Mouse (Mus musculus): ENCODE data around the gene Dpy19l1. TPM values are rescaled to one million over a fixed set of nuclear protein-coding genes. Genes with fewer than 3 reads are reported as not detected.

Dpy19l1 gene
- polyA plus RNA-seq (2014; fragmentation: Nextera tagmentation; extraction: Ambion mirVana), result 19.2 and 20.2 TPM in 2 replicates

DNA sequence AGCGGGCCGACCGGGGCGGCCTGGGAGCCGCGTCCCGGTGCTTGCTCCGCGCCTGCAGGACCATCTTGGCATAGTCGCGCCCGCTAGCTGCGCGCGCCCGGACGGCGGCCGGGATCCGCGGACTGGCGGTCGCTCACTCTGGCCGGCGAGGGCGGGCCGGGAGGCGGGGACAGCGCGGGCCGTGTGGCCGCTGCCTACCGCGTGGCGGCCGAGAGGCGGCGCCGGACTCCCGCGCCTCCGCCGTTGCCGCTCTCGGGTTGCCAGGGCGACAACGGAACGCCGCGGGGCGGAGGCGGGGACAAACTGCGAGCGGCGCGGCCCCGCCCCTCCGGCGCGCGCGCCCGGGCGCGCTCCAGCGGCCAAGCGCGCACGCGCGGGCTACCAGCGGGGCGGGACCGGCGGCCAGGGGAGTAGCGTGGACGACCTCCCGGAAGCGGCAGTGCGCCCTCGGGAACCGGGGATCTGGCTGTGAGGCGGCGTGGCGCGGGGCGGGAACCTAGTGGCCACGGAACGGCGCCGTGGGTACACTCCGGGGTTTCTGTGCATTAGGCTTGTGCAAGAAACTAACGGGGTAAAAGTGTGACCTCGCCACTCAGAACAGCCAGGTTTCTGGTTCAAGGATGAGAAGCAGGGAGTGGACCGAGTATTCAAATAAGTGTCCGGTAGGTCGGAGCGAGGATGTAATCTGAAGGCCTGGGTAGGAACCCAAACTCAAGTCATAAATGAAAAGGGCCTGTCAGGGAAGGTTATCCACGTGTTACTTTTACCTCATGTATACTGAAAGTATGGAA is at the start of gene Dpy19l1:
Gene Dpy19l1, minus strand, starts transcription at position 74 of the 791 bp plus-strand sequence.
- under 1% methylated on average over 24 of the region's 99 CpGs for WGBS
- no peaks in the 10 kb centered on the region for H3K36me3 ChIP-seq (ENCODE audit: control insufficient read depth, insufficient read depth, low read length)
- H3K9me3 ChIP-seq (ENCODE audit: control insufficient read depth, low read length), result no peaks in the 10 kb centered on the region
- H3K4me3 ChIP-seq (ENCODE audit: low read depth, low read length), result peak within 1 kb of the TSS; percentile 76
- peak within 1 kb of the TSS; percentile 80 for H3K9ac ChIP-seq (ENCODE audit: low read depth, low read length)
- H3K27ac ChIP-seq (replicated peaks; ENCODE audit: low read depth, low read length), result peak within 1 kb of the TSS; percentile 90
- ATAC-seq (ENCODE audit: low read depth) (peak; percentile 97), DNase-seq (ENCODE audit: low spot score) (peak; percentile 93)
- H3K4me1 ChIP-seq (ENCODE audit: control insufficient read depth, insufficient read depth, low read length), result peaks cover 19% of the 10 kb centered on the region
- H3K4me2 ChIP-seq (ENCODE audit: low read depth, low read length), result peak within 1 kb of the TSS; percentile 68
- H3K27me3 ChIP-seq (replicated peaks; ENCODE audit: control insufficient read depth, insufficient read depth, low read length), result no peaks in the 10 kb centered on the region

DNA sequence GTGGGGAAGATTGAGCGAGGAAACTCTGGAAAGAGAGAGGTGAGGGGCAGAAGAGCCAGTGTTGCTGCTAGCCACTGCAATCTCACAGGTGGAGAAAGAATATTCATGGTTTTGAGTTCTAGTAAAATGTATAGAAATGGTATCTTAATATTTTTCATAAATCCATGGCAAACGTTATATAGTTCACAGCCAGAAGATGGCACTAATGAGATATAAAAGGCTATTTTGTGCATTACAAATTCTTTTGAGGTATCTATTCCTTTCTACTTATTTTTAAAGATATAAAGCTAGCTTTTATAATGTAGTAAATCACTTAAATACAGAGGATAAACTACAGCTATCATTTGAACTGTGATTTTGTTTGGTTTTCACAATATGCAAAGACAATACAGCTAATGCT is 35.2 kb upstream of the Dpy19l1 start:
- ATAC-seq (ENCODE audit: low read depth), result no peak
- Histone ChIP-seq H3K9me3 (ENCODE audit: control insufficient read depth, low read length) (no peaks in the 10 kb centered on the region), H3K27ac (replicated peaks; ENCODE audit: low read depth, low read length) (no peak overlapping the region), H3K9ac (ENCODE audit: low read depth, low read length) (no peak overlapping the region), H3K4me1 (ENCODE audit: control insufficient read depth, insufficient read depth, low read length) (no peaks in the 10 kb centered on the region), H3K27me3 (replicated peaks; ENCODE audit: control insufficient read depth, insufficient read depth, low read length) (no peaks in the 10 kb centered on the region), H3K4me2 (ENCODE audit: low read depth, low read length) (no peak overlapping the region), H3K4me3 (ENCODE audit: low read depth, low read length) (no peak overlapping the region), H3K36me3 (ENCODE audit: control insufficient read depth, insufficient read depth, low read length) (no peaks in the 10 kb centered on the region)
- peak; percentile 6 for DNase-seq (ENCODE audit: low spot score)
- WGBS, result 41% methylated on average over 2 of the region's 2 CpGs

DNA sequence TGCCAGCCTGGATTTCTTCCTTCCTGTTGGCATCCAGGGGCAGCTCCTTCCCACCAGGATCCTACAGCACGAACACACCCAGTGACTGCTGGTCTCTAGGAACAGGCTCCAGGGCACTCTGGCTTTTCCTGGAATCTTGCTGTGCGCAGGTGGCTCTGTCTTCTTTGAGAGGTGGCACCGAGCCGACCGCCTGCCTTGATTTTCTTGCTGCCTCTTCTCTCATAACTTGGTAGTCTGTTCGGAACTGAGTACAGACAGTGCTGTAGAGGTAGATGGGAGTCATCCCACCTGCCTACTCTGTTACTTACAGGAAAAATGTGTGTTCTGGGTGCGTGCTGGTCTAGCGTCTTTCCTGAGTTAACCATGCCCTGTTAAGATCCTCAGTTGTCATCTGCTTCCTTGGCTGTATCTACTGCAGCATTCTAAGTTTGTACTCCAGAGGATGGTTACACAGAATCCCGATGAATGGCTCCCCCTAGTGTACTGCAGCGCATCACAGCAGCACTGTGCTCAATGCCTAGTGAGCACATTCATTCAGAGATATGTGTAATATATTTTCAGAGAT is 13.7 kb upstream of the Dpy19l1 start:
- DNase-seq (ENCODE audit: low spot score), result peak; percentile 79
- H3K27ac ChIP-seq (replicated peaks; ENCODE audit: low read depth, low read length), result no peak overlapping the region
- H3K4me3 ChIP-seq (ENCODE audit: low read depth, low read length), result no peak overlapping the region
- H3K4me2 ChIP-seq (ENCODE audit: low read depth, low read length), result no peak overlapping the region
- H3K9me3 ChIP-seq (ENCODE audit: control insufficient read depth, low read length), result no peaks in the 10 kb centered on the region
- peak; percentile 79 for ATAC-seq (ENCODE audit: low read depth)
- H3K9ac ChIP-seq (ENCODE audit: low read depth, low read length), result no peak overlapping the region
- no peaks in the 10 kb centered on the region for H3K27me3 ChIP-seq (replicated peaks; ENCODE audit: control insufficient read depth, insufficient read depth, low read length)
- no peaks in the 10 kb centered on the region for H3K36me3 ChIP-seq (ENCODE audit: control insufficient read depth, insufficient read depth, low read length)
- 57% methylated on average over 10 of the region's 10 CpGs for WGBS
- H3K4me1 ChIP-seq (ENCODE audit: control insufficient read depth, insufficient read depth, low read length), result no peaks in the 10 kb centered on the region

DNA sequence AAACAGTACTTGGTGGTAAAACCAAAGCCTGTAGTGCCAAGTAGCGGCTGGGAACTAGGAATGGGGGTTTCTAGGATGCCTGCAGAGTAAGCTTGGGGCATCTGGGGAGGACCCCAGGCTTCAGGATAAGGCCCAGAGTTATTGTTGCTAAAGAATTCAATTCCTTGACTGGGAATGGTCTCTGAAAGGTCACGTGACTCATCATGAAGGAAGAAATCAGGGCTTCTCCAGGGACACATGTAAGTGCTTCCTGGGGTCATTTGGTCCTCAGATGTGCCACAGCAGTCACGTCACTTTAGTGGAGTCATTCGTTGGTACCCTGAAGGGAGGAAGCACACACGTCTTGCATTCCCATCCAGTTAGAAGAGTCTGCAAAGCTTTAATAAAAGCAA is 11.1 kb upstream of the Dpy19l1 start:
- H3K36me3 ChIP-seq (ENCODE audit: control insufficient read depth, insufficient read depth, low read length), result no peaks in the 10 kb centered on the region
- WGBS, result 61% methylated on average over 5 of the region's 5 CpGs
- no peak overlapping the region for H3K27ac ChIP-seq (replicated peaks; ENCODE audit: low read depth, low read length)

DNA sequence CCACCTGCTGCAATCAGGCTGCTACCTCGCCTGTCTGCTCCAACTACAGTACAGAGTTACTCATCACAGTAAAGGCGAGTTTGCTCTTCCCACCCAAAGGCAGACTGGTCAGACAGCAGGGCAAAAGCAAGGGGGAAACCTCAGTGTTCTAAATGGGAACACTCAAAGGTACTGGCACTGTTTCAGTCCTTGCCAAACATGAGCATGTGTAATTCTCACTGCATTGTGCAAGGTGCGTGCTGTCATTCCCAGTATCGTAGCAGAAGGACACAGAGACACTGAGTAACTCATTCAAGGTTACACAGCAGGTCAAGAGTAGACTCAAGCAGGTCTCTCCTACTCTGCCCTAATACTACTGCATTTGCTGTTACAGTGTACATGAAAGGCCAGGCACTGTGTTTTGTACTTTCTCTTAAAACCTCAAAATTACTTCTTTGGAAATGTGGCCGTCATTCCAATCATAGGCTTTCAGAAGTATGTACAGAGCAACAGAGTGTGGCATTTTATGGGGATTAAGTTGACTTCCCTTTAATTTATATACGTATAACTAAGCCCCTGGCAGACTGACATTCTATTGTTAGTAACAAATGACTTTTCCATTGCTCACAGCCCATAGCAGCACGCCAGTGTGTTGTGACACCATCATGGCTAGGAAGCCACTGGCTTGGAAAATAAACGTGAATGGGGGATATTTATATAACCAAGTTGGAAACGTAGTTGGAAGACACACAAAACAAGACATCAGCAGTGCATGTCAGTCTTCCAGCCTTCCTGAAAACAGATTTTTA is 10.5 kb upstream of the Dpy19l1 start:
- Histone ChIP-seq H3K36me3 (ENCODE audit: control insufficient read depth, insufficient read depth, low read length) (no peaks in the 10 kb centered on the region), H3K4me3 (ENCODE audit: low read depth, low read length) (no peak overlapping the region), H3K9ac (ENCODE audit: low read depth, low read length) (no peak overlapping the region), H3K27me3 (replicated peaks; ENCODE audit: control insufficient read depth, insufficient read depth, low read length) (no peaks in the 10 kb centered on the region), H3K4me1 (ENCODE audit: control insufficient read depth, insufficient read depth, low read length) (no peaks in the 10 kb centered on the region), H3K4me2 (ENCODE audit: low read depth, low read length) (no peak overlapping the region), H3K27ac (replicated peaks; ENCODE audit: low read depth, low read length) (no peak overlapping the region), H3K9me3 (ENCODE audit: control insufficient read depth, low read length) (no peaks in the 10 kb centered on the region)
- ATAC-seq (ENCODE audit: low read depth) (no peak), DNase-seq (ENCODE audit: low spot score) (peak; percentile 48)
- WGBS, result 66% methylated on average over 9 of the region's 9 CpGs

More for the DNA sequence above, 11.1 kb upstream of the Dpy19l1 start:
- ATAC-seq (ENCODE audit: low read depth) (no peak), DNase-seq (ENCODE audit: low spot score) (no peak)
- H3K27me3 ChIP-seq (replicated peaks; ENCODE audit: control insufficient read depth, insufficient read depth, low read length), result no peaks in the 10 kb centered on the region
- no peaks in the 10 kb centered on the region for H3K9me3 ChIP-seq (ENCODE audit: control insufficient read depth, low read length)
- no peaks in the 10 kb centered on the region for H3K4me1 ChIP-seq (ENCODE audit: control insufficient read depth, insufficient read depth, low read length)
- no peak overlapping the region for H3K4me2 ChIP-seq (ENCODE audit: low read depth, low read length)
- no peak overlapping the region for H3K9ac ChIP-seq (ENCODE audit: low read depth, low read length)
- no peak overlapping the region for H3K4me3 ChIP-seq (ENCODE audit: low read depth, low read length)

DNA sequence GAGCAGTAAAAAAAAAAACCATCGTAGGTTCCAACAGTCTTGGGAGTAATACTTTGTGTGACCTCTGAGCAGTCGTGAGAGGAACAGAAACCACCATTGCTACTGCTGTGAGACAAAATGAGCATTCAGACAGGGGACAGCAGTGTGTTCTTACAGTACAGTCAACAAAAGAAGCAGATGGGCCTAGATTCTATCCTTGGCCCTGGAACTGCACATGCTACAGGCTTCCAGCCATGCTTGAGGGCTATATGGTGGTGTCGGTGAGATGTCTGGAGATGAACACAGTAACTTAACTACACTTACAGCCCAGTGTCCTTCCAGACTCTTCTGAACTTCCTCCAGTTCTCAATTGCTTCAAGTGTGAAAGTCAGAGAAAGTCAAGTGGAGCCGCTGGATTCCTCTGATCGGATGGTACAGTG is 9.2 kb upstream of the Dpy19l1 start:
- H3K4me3 ChIP-seq (ENCODE audit: low read depth, low read length), result no peak overlapping the region
- ATAC-seq (ENCODE audit: low read depth) (no peak), DNase-seq (ENCODE audit: low spot score) (no peak)
- H3K9me3 ChIP-seq (ENCODE audit: control insufficient read depth, low read length), result no peaks in the 10 kb centered on the region
- no peaks in the 10 kb centered on the region for H3K27me3 ChIP-seq (replicated peaks; ENCODE audit: control insufficient read depth, insufficient read depth, low read length)
- 88% methylated on average over 5 of the region's 5 CpGs for WGBS
- no peaks in the 10 kb centered on the region for H3K4me1 ChIP-seq (ENCODE audit: control insufficient read depth, insufficient read depth, low read length)
- no peaks in the 10 kb centered on the region for H3K36me3 ChIP-seq (ENCODE audit: control insufficient read depth, insufficient read depth, low read length)
- H3K27ac ChIP-seq (replicated peaks; ENCODE audit: low read depth, low read length), result no peak overlapping the region
- H3K9ac ChIP-seq (ENCODE audit: low read depth, low read length), result no peak overlapping the region
- H3K4me2 ChIP-seq (ENCODE audit: low read depth, low read length), result no peak overlapping the region

DNA sequence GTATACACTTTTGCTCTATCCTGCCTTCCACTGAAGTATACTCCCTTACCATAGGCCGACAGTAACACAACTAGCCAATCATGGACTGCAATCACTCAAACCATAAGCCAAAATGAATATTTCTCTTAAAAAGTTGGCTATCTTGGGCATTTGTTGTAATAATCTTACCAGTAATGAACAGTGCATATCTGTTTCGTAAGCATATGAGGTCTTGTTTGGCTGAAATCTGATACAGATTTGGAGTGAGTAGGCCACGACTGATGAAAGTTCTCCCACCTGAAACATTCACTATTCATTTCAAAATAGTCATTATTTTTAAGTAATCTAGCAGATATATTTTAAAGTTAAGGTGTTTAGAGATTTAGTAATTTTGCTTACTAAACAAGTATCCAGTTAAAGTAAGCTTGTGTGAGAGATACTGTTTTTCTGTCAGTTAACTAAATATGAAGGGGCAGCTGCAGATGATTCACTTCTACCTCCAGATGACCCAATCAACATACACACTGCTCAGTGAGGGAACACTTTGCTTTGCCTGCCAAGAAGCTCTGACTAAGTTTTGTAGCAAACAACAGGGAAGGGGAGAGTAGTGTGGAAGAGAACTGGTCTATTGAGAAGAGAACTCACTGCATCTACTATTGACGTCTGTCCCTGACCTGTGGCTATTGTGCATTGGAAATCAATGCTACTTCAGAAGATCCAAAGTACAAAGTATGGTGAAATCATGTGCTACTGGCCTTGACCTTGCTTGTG is 8.6 kb upstream of the Dpy19l1 start:
- no peaks in the 10 kb centered on the region for H3K4me1 ChIP-seq (ENCODE audit: control insufficient read depth, insufficient read depth, low read length)
- ATAC-seq (ENCODE audit: low read depth) (no peak), DNase-seq (ENCODE audit: low spot score) (no peak)
- 84% methylated on average over 4 of the region's 4 CpGs for WGBS
- H3K27ac ChIP-seq (replicated peaks; ENCODE audit: low read depth, low read length), result no peak overlapping the region
- no peak overlapping the region for H3K4me3 ChIP-seq (ENCODE audit: low read depth, low read length)
- no peaks in the 10 kb centered on the region for H3K9me3 ChIP-seq (ENCODE audit: control insufficient read depth, low read length)
- H3K36me3 ChIP-seq (ENCODE audit: control insufficient read depth, insufficient read depth, low read length), result no peaks in the 10 kb centered on the region
- H3K9ac ChIP-seq (ENCODE audit: low read depth, low read length), result no peak overlapping the region
- no peaks in the 10 kb centered on the region for H3K27me3 ChIP-seq (replicated peaks; ENCODE audit: control insufficient read depth, insufficient read depth, low read length)
- H3K4me2 ChIP-seq (ENCODE audit: low read depth, low read length), result no peak overlapping the region

DNA sequence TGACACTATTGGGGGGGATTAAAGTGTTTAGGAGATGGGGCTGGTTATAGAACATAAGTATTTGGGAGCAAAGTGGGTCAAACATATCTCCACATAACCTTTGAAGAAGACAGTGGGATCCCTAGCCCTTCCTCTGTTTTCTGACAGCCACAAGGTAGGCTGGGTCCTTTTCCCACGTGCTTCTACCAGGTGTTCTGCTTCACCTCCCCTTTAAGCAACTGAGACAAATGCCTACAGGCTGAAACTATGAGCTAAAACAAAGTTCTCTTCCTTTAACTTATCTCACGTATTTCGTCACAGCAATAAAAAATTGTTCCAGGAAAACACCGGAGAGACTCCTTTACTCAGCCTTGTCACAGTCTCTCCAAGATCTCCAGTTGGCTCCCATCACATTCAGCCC is 5.9 kb upstream of the Dpy19l1 start:
- 83% methylated on average over 4 of the region's 4 CpGs for WGBS
- Histone ChIP-seq H3K27me3 (replicated peaks; ENCODE audit: control insufficient read depth, insufficient read depth, low read length) (no peaks in the 10 kb centered on the region), H3K27ac (replicated peaks; ENCODE audit: low read depth, low read length) (no peak overlapping the region), H3K36me3 (ENCODE audit: control insufficient read depth, insufficient read depth, low read length) (no peaks in the 10 kb centered on the region), H3K9ac (ENCODE audit: low read depth, low read length) (no peak overlapping the region), H3K9me3 (ENCODE audit: control insufficient read depth, low read length) (no peaks in the 10 kb centered on the region), H3K4me3 (ENCODE audit: low read depth, low read length) (no peak overlapping the region), H3K4me1 (ENCODE audit: control insufficient read depth, insufficient read depth, low read length) (no peaks in the 10 kb centered on the region), H3K4me2 (ENCODE audit: low read depth, low read length) (no peak overlapping the region)
- ATAC-seq (ENCODE audit: low read depth) (no peak), DNase-seq (ENCODE audit: low spot score) (no peak)

All from embryonic facial prominence, embryonic 14.5 days (tissue).